ENCODE assay signal across 9 mouse cellular contexts in genomic region chr17:29249512-29249911, GRCm38 (mm10). TPM values are rescaled to one million over a fixed set of nuclear protein-coding genes. Genes with fewer than 3 reads are reported as not detected.
DNase-seq lines count a peak whose midpoint lies in the region; ATAC-seq and TF ChIP-seq lines count a peak whose summit lies in the region.
"Had no signal": no experiment of that assay in that cellular context is flagged by ENCODE, and none has a peak within 500 bp of the region (broad histone marks: within the 10 kb centered on the region; RNA-seq: fewer than 3 reads in every experiment).

No protein-coding gene starts in this region.

- no peak overlapping the region for H3K4me3 ChIP-seq in intestine, postnatal 0 days (ENCODE audit: low read depth, low read length)
- no peak overlapping the region for H3K4me3 ChIP-seq in intestine, embryonic 15.5 days (replicated peaks)
- H3K4me3 ChIP-seq: neural tube, embryonic 12.5 days had no signal

- TF ChIP-seq CTCF in intestine, postnatal 0 days (IDR thresholded peaks at IDR 0.05; ENCODE audit: low read depth) = peak; percentile 65

- 60% methylated on average over 9 of the region's 9 CpGs for WGBS in intestine, postnatal 0 days
- WGBS in intestine, embryonic 15.5 days = 62% methylated on average over 9 of the region's 9 CpGs

- no peak overlapping the region for H3K4me2 ChIP-seq in intestine, postnatal 0 days (replicated peaks; ENCODE audit: low read depth)
- no peak overlapping the region for H3K4me2 ChIP-seq in intestine, embryonic 15.5 days (replicated peaks)
- H3K4me2 ChIP-seq: neural tube, embryonic 12.5 days had no signal

- no peaks in the 10 kb centered on the region for H3K9me3 ChIP-seq in intestine, postnatal 0 days (ENCODE audit: control insufficient read depth)
- no peaks in the 10 kb centered on the region for H3K9me3 ChIP-seq in intestine, embryonic 15.5 days
- H3K9me3 ChIP-seq: neural tube, embryonic 12.5 days had no signal

- no peak overlapping the region for H3K27ac ChIP-seq in intestine, postnatal 0 days (ENCODE audit: low read depth, low read length)
- no peak overlapping the region for H3K27ac ChIP-seq in intestine, embryonic 15.5 days
- H3K27ac ChIP-seq: neural tube, embryonic 12.5 days had no signal

- no peak overlapping the region for H3K9ac ChIP-seq in intestine, postnatal 0 days (ENCODE audit: low read depth, low read length)
- H3K9ac ChIP-seq in intestine, embryonic 15.5 days = no peak overlapping the region
- H3K9ac ChIP-seq: neural tube, embryonic 12.5 days had no signal

- H3K4me1 ChIP-seq in intestine, postnatal 0 days (replicated peaks; ENCODE audit: control insufficient read depth, insufficient read depth, low read length) = 0 out of 2 replicates have a peak, but pooled peaks cover 4% of the 10 kb centered on the region
- H3K4me1 ChIP-seq in intestine, embryonic 15.5 days (replicated peaks) = peaks cover 31% of the 10 kb centered on the region

- no peaks in the 10 kb centered on the region for H3K27me3 ChIP-seq in intestine, postnatal 0 days (replicated peaks; ENCODE audit: control insufficient read depth, insufficient read depth, low read length)
- no peaks in the 10 kb centered on the region for H3K27me3 ChIP-seq in intestine, embryonic 15.5 days (replicated peaks)
- H3K27me3 ChIP-seq: neural tube, embryonic 12.5 days had no signal

- peak; percentile 33 to 44 for DNase-seq in B cell, adult 2 months
- DNase-seq in adrenal gland, adult 8-10 months = peak; percentile 64
- peak; percentile 75 for DNase-seq in kidney, adult 9 months
- no peak for DNase-seq in spleen, postnatal 36 days (ENCODE audit: low spot score in 2 of 2)
- no peak for DNase-seq in thymus, adult 18-20 months

- ATAC-seq in intestine, postnatal 0 days = no peak
- no peak for ATAC-seq in intestine, embryonic 15.5 days
- ATAC-seq in monocyte, adult 5-6 weeks (replicated peaks; ENCODE audit: insufficient number of reproducible peaks, low FRiP score, low TSS enrichment, poor library complexity, severe bottlenecking) = no peak

- peaks cover 29% of the 10 kb centered on the region; the same call in 1 of the 2 replicates for H3K36me3 ChIP-seq in intestine, postnatal 0 days (ENCODE audit: control insufficient read depth, insufficient read depth)
- peaks cover 31% of the 10 kb centered on the region; the same call in 1 of the 2 replicates for H3K36me3 ChIP-seq in intestine, embryonic 15.5 days

RNA-seq across cellular contexts. Expression of gene Cpne5, which starts 11.5 kb away (rescaled TPM):
- polyA plus RNA-seq in intestine, postnatal 0 days (2015; fragmentation: Nextera tagmentation; extraction: Ambion mirVana) = 2.7 and 3.3 TPM in 2 replicates
- polyA plus RNA-seq in intestine, embryonic 15.5 days (2015; fragmentation: Nextera tagmentation; extraction: Ambion mirVana) = 7.5 and 8.3 TPM in 2 replicates
- total RNA-seq in adrenal gland, adult 8-10 months (2022) = under 1 TPM; 0.22 to 0.52 (median 0.37) TPM
- 2.1 TPM in 1 of 3 replicates, not detected in the others for total RNA-seq in monocyte, adult 5-6 weeks (2017)

RNA-seq across cellular contexts. Expression of gene Ppil1, which starts 14.5 kb away (rescaled TPM):
- polyA plus RNA-seq in intestine, postnatal 0 days (2015; fragmentation: Nextera tagmentation; extraction: Ambion mirVana) = 53.7 and 59.1 TPM in 2 replicates
- 154 and 157 TPM in 2 replicates for polyA plus RNA-seq in intestine, embryonic 15.5 days (2015; fragmentation: Nextera tagmentation; extraction: Ambion mirVana)
- 10 to 100 TPM; 24.3 to 27.2 (median 25.8) TPM for total RNA-seq in adrenal gland, adult 8-10 months (2022)
- total RNA-seq in monocyte, adult 5-6 weeks (2017) = 12.7 to 24.2 TPM (median 17.9 TPM) in 3 replicates

RNA-seq across cellular contexts. Expression of gene BC004004, which starts 19.1 kb away (rescaled TPM):
- polyA plus RNA-seq in intestine, postnatal 0 days (2015; fragmentation: Nextera tagmentation; extraction: Ambion mirVana) = 111 and 116 TPM in 2 replicates
- 78.3 and 83.5 TPM in 2 replicates for polyA plus RNA-seq in intestine, embryonic 15.5 days (2015; fragmentation: Nextera tagmentation; extraction: Ambion mirVana)
- total RNA-seq in adrenal gland, adult 8-10 months (2022) = 100 to 1,000 TPM in 3 of 4 experiments, 10 to 100 TPM in 1; 96.9 to 138 (median 122) TPM
- 67.0 to 84.4 TPM (median 75.3 TPM) in 3 replicates for total RNA-seq in monocyte, adult 5-6 weeks (2017)

Comparison
In these comparisons a context has a peak if more than half of its experiments do, and no peak if none do; other contexts are left out.
1. DNase-seq: peak in B cell, adult 2 months (2 of 2), adrenal gland, adult 8-10 months (single experiment) and kidney, adult 9 months (single experiment); none in spleen, postnatal 36 days (0 of 2) and thymus, adult 18-20 months (0 of 2).